Mouse (Mus musculus) ES-Bruce4 (cell line): ENCODE measurements around the gene Ddx55.

Experiments
- CTCF ChIP-seq: IDR thresholded peaks from one replicate; pipeline ENCODE4 v1.8.1; 2011; ENCODE audit warnings: low read depth, low read length
- POLR2A ChIP-seq: IDR thresholded peaks from one replicate; pipeline ENCODE4 v1.8.1; 2011; ENCODE audit warnings: low read length; ENCODE audit not compliant: insufficient read depth

DNA sequence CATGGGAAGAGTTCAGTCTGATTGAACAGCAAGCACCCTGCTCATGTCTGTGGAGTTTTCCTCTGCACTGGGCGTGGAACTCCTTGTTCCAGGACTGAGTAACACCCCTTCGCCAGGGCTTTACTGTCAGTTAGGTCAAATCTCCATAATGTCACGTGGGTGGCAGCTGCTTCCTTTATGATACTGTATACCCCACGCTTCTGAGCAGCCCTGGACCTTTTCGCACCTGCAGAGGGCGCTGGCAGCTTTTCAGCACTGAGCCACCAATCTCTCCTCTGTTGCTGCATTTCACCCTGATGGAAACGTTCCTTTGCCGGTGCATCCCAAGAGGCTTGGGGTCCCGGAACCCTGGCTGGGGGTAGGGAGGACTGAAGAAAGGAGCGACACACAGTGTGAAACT, 58.3 kb downstream of the Ddx55 start:
- TF ChIP-seq POLR2A (no peak), CTCF (peak; percentile 92)
